Mouse (Mus musculus): ENCODE data around the gene Lce1c. TPM values are rescaled to one million over a fixed set of nuclear protein-coding genes. Genes with fewer than 3 reads are reported as not detected.

Gene Lce1c
- polyA plus RNA-seq (2015; fragmentation: Nextera tagmentation; extraction: Ambion mirVana), result 673 and 689 TPM in 2 replicates

GRCm38 (mm10) chr3:92678947-92679346 lies at the start of gene Lce1c:
Gene Lce1c (plus strand): TSS chr3:92679247.
- no peak within 1 kb of the TSS for H3K27ac ChIP-seq (replicated peaks)
- TF ChIP-seq CTCF (IDR thresholded peaks at IDR 0.05; ENCODE audit: low read depth) (no peak), EP300 (optimal IDR thresholded peaks at IDR 0.05) (no peak)
- no peaks in the 10 kb centered on the region for H3K36me3 ChIP-seq (ENCODE audit: control insufficient read depth, insufficient read depth, low read length)
- H3K9ac ChIP-seq (ENCODE audit: low read length), result no peak within 1 kb of the TSS
- 91% methylated on average over 4 of the region's 4 CpGs for WGBS
- H3K9me3 ChIP-seq (ENCODE audit: control insufficient read depth, low read length), result no peaks in the 10 kb centered on the region
- DNase-seq (ENCODE audit: low spot score) (no peak), ATAC-seq (ENCODE audit: low FRiP score, low TSS enrichment) (no peak)
- no peaks in the 10 kb centered on the region for H3K27me3 ChIP-seq (ENCODE audit: control insufficient read depth, insufficient read depth, low read length)
- no peak within 1 kb of the TSS for H3K4me2 ChIP-seq (replicated peaks; ENCODE audit: low read depth)
- H3K4me1 ChIP-seq (replicated peaks; ENCODE audit: control insufficient read depth, insufficient read depth), result no peaks in the 10 kb centered on the region
- no peak within 1 kb of the TSS for H3K4me3 ChIP-seq (ENCODE audit: low read depth, low read length)

- no peak overlapping the region for H3K27ac ChIP-seq (replicated peaks)
- no peak for ATAC-seq (ENCODE audit: low FRiP score, low TSS enrichment)
- no peaks in the 10 kb centered on the region for H3K9me3 ChIP-seq (ENCODE audit: control insufficient read depth, low read length)
- no peaks in the 10 kb centered on the region for H3K4me1 ChIP-seq (replicated peaks; ENCODE audit: control insufficient read depth, insufficient read depth)
- H3K4me3 ChIP-seq (ENCODE audit: low read depth, low read length), result no peak overlapping the region
- TF ChIP-seq EP300 (optimal IDR thresholded peaks at IDR 0.05) (no peak), CTCF (IDR thresholded peaks at IDR 0.05; ENCODE audit: low read depth) (no peak)
- no peaks in the 10 kb centered on the region for H3K27me3 ChIP-seq (ENCODE audit: control insufficient read depth, insufficient read depth, low read length)
- DNase-seq (ENCODE audit: low spot score), result no peak
- no peak overlapping the region for H3K9ac ChIP-seq (ENCODE audit: low read length)
- H3K36me3 ChIP-seq (ENCODE audit: control insufficient read depth, insufficient read depth, low read length), result no peaks in the 10 kb centered on the region
- WGBS, result 38% methylated on average over 1 of the region's 1 CpGs
- H3K4me2 ChIP-seq (replicated peaks; ENCODE audit: low read depth), result no peak overlapping the region
Observed at GRCm38 (mm10) chr3:92637745-92638652, 41.0 kb upstream of the Lce1c start.

GRCm38 (mm10) chr3:92638653-92638991 lies 40.4 kb upstream of the Lce1c start:
- no peak overlapping the region for H3K4me2 ChIP-seq (replicated peaks; ENCODE audit: low read depth)
- 61% methylated on average over 3 of the region's 3 CpGs for WGBS
- ATAC-seq (ENCODE audit: low FRiP score, low TSS enrichment) (no peak), DNase-seq (ENCODE audit: low spot score) (no peak)
- no peaks in the 10 kb centered on the region for H3K27me3 ChIP-seq (ENCODE audit: control insufficient read depth, insufficient read depth, low read length)
- no peak overlapping the region for H3K4me3 ChIP-seq (ENCODE audit: low read depth, low read length)
- H3K4me1 ChIP-seq (replicated peaks; ENCODE audit: control insufficient read depth, insufficient read depth), result no peaks in the 10 kb centered on the region
- H3K27ac ChIP-seq (replicated peaks), result no peak overlapping the region
- no peak overlapping the region for H3K9ac ChIP-seq (ENCODE audit: low read length)
- H3K36me3 ChIP-seq (ENCODE audit: control insufficient read depth, insufficient read depth, low read length), result no peaks in the 10 kb centered on the region
- H3K9me3 ChIP-seq (ENCODE audit: control insufficient read depth, low read length), result no peaks in the 10 kb centered on the region
- no peak for TF ChIP-seq CTCF (IDR thresholded peaks at IDR 0.05; ENCODE audit: low read depth)
- TF ChIP-seq EP300 (optimal IDR thresholded peaks at IDR 0.05), result no peak

GRCm38 (mm10) chr3:92639854-92640253 lies 39.2 kb upstream of the Lce1c start:
- no peak overlapping the region for H3K4me2 ChIP-seq (replicated peaks; ENCODE audit: low read depth)
- TF ChIP-seq EP300 (optimal IDR thresholded peaks at IDR 0.05) (no peak), CTCF (IDR thresholded peaks at IDR 0.05; ENCODE audit: low read depth) (no peak)
- 95% methylated on average over 15 of the region's 15 CpGs for WGBS

GRCm38 (mm10) chr3:92648207-92648606 lies 30.8 kb upstream of the Lce1c start, which contains the start of gene Lce1a1:
Gene Lce1a1 (minus strand): TSS chr3:92648307.
- Histone ChIP-seq H3K36me3 (ENCODE audit: control insufficient read depth, insufficient read depth, low read length) (no peaks in the 10 kb centered on the region), H3K27ac (replicated peaks) (no peak within 1 kb of the TSS), H3K4me3 (ENCODE audit: low read depth, low read length) (no peak within 1 kb of the TSS), H3K4me1 (replicated peaks; ENCODE audit: control insufficient read depth, insufficient read depth) (no peaks in the 10 kb centered on the region), H3K27me3 (ENCODE audit: control insufficient read depth, insufficient read depth, low read length) (no peaks in the 10 kb centered on the region), H3K4me2 (replicated peaks; ENCODE audit: low read depth) (no peak within 1 kb of the TSS), H3K9ac (ENCODE audit: low read length) (no peak within 1 kb of the TSS), H3K9me3 (ENCODE audit: control insufficient read depth, low read length) (no peaks in the 10 kb centered on the region)
- TF ChIP-seq CTCF (IDR thresholded peaks at IDR 0.05; ENCODE audit: low read depth), result no peak
- TF ChIP-seq EP300 (optimal IDR thresholded peaks at IDR 0.05), result no peak
- no peak for DNase-seq (ENCODE audit: low spot score)
- 80% methylated on average over 1 of the region's 1 CpGs for WGBS
- ATAC-seq (ENCODE audit: low FRiP score, low TSS enrichment), result no peak

More at GRCm38 (mm10) chr3:92639854-92640253, 39.2 kb upstream of the Lce1c start:
- H3K9ac ChIP-seq (ENCODE audit: low read length), result no peak overlapping the region
- no peaks in the 10 kb centered on the region for H3K9me3 ChIP-seq (ENCODE audit: control insufficient read depth, low read length)
- no peak overlapping the region for H3K4me3 ChIP-seq (ENCODE audit: low read depth, low read length)
- DNase-seq (ENCODE audit: low spot score) (no peak), ATAC-seq (ENCODE audit: low FRiP score, low TSS enrichment) (no peak)
- no peaks in the 10 kb centered on the region for H3K36me3 ChIP-seq (ENCODE audit: control insufficient read depth, insufficient read depth, low read length)
- H3K4me1 ChIP-seq (replicated peaks; ENCODE audit: control insufficient read depth, insufficient read depth), result no peaks in the 10 kb centered on the region
- H3K27me3 ChIP-seq (ENCODE audit: control insufficient read depth, insufficient read depth, low read length), result no peaks in the 10 kb centered on the region
- no peak overlapping the region for H3K27ac ChIP-seq (replicated peaks)

- Histone ChIP-seq H3K4me3 (ENCODE audit: low read depth, low read length) (no peak within 1 kb of the TSS), H3K9me3 (ENCODE audit: control insufficient read depth, low read length) (no peaks in the 10 kb centered on the region), H3K4me2 (replicated peaks; ENCODE audit: low read depth) (no peak within 1 kb of the TSS), H3K27ac (replicated peaks) (no peak within 1 kb of the TSS), H3K4me1 (replicated peaks; ENCODE audit: control insufficient read depth, insufficient read depth) (no peaks in the 10 kb centered on the region), H3K36me3 (ENCODE audit: control insufficient read depth, insufficient read depth, low read length) (no peaks in the 10 kb centered on the region), H3K9ac (ENCODE audit: low read length) (no peak within 1 kb of the TSS), H3K27me3 (ENCODE audit: control insufficient read depth, insufficient read depth, low read length) (no peaks in the 10 kb centered on the region)
- DNase-seq (ENCODE audit: low spot score) (no peak), ATAC-seq (ENCODE audit: low FRiP score, low TSS enrichment) (no peak)
- TF ChIP-seq CTCF (IDR thresholded peaks at IDR 0.05; ENCODE audit: low read depth), result no peak
- no peak for TF ChIP-seq EP300 (optimal IDR thresholded peaks at IDR 0.05)
Observed at GRCm38 (mm10) chr3:92656826-92657225, 22.2 kb upstream of the Lce1c start, which contains the start of gene Lce1b. Gene Lce1b (minus strand): TSS chr3:92656926.
